Mouse (Mus musculus) olfactory bulb, adult 2 months (tissue): ENCODE data around the gene Dnajc11.

Source experiments
- CTCF ChIP-seq: fragments of 200-500 bp; IDR thresholded peaks from 2 replicates; pipeline ENCODE4 v1.5.1; 2012; ENCODE audit warnings: low read depth, mild to moderate bottlenecking, low read length, moderate library complexity; ENCODE audit not compliant: insufficient read depth
- POLR2A ChIP-seq: fragments of 200-500 bp; IDR thresholded peaks from 2 replicates; pipeline ENCODE4 v1.6.1; 2012; ENCODE audit warnings: mild to moderate bottlenecking, low read depth, low read length, moderate library complexity; ENCODE audit not compliant: insufficient read depth

GRCm38 (mm10) chr4:151955791-151956190 lies 22.3 kb downstream of the Dnajc11 start:
- TF ChIP-seq CTCF (no peak), POLR2A (no peak)
